Mouse (Mus musculus) MEL (cell line): ENCODE measurements around the gene Gm20388. TPM values are rescaled to one million over a fixed set of nuclear protein-coding genes. Genes with fewer than 3 reads are reported as not detected.

ENCODE experiments used
- DNase-seq: peaks from one replicate; pipeline ENCODE4 v3.0.0; 2011; ENCODE audit warnings: low read depth, low spot score
- H3K27ac ChIP-seq: 2 replicates; pipeline ENCODE4 v1.5.1; 2012; ENCODE audit warnings: low read depth, mild to moderate bottlenecking, control low read depth, low read length, moderate library complexity; ENCODE audit not compliant: control insufficient read depth
- H3K27me3 ChIP-seq, 2 experiments: fragments of 150-350 bp in 1 of 2; sonication (generic) in 1 of 2; 2 replicates each; pipeline ENCODE4 v1.6.1; 2012; ENCODE audit warnings: low read length in 2 of 2, mild to moderate bottlenecking in 2 of 2, improper control_type of control experiment in 1 of 2, moderate library complexity in 1 of 2; ENCODE audit not compliant: insufficient read depth in 2 of 2, control insufficient read depth in 1 of 2
- H3K36me3 ChIP-seq, 2 experiments: 2 replicates each; pipeline ENCODE4 v1.6.1; 2012 to 2014; ENCODE audit warnings: low read length in 2 of 2, improper control_type of control experiment in 1 of 2, inconsistent platforms in 1 of 2, mild to moderate bottlenecking in 1 of 2; ENCODE audit not compliant: insufficient read depth in 2 of 2, control insufficient read depth in 1 of 2
- H3K4me1 ChIP-seq, 2 experiments: fragments of 150-350 bp in 1 of 2; sonication (generic) in 1 of 2; 2 replicates each; pipeline ENCODE4 v1.6.1; 2012; ENCODE audit warnings: low read length in 2 of 2, improper control_type of control experiment in 1 of 2, mild to moderate bottlenecking in 1 of 2; ENCODE audit not compliant: insufficient read depth in 2 of 2, control insufficient read depth in 1 of 2
- H3K4me3 ChIP-seq, 2 experiments: fragments of 150-350 bp in 1 of 2; sonication (generic) in 1 of 2; 2 replicates each; pipeline ENCODE4 v1.5.1; 2012; ENCODE audit warnings: low read depth in 2 of 2, low read length in 2 of 2, mild to moderate bottlenecking in 2 of 2, moderate library complexity in 2 of 2, control low read depth in 1 of 2, improper control_type of control experiment in 1 of 2; ENCODE audit not compliant: control insufficient read depth in 1 of 2, insufficient read depth in 1 of 2
- H3K79me2 ChIP-seq: 2 replicates; pipeline ENCODE4 v1.6.1; 2012; ENCODE audit warnings: mild to moderate bottlenecking, low read length, moderate library complexity; ENCODE audit not compliant: control insufficient read depth, poor library complexity, insufficient read depth
- H3K9ac ChIP-seq: 2 replicates; pipeline ENCODE4 v1.6.1; 2012; ENCODE audit warnings: low read depth, mild to moderate bottlenecking, control low read depth, low read length, moderate library complexity; ENCODE audit not compliant: control insufficient read depth, poor library complexity, severe bottlenecking
- H3K9me3 ChIP-seq: fragments of 150-350 bp; sonication (generic); replicated peaks from 2 replicates; pipeline ENCODE4 v1.6.1; 2012; ENCODE audit warnings: mild to moderate bottlenecking, low read length, improper control_type of control experiment, moderate library complexity; ENCODE audit not compliant: insufficient read depth
- BHLHE40 ChIP-seq: IDR thresholded peaks from 2 replicates; pipeline ENCODE4 v1.6.1; 2012; ENCODE audit warnings: low read depth, mild to moderate bottlenecking, inconsistent platforms, low read length, improper control_type of control experiment, borderline replicate concordance
- CHD1 ChIP-seq: IDR thresholded peaks from 2 replicates; pipeline ENCODE4 v1.6.1; 2012; ENCODE audit warnings: low read depth, mild to moderate bottlenecking, inconsistent platforms, low read length, improper control_type of control experiment
- CTCF ChIP-seq, 3 experiments: IDR thresholded peaks in 2 of 3; conservative IDR thresholded peaks in 1 of 3; 2 replicates each; pipeline ENCODE4 v1.5.1; 2011 to 2012; ENCODE audit warnings: low read length in 3 of 3, low read depth in 2 of 3, mild to moderate bottlenecking in 2 of 3, improper control_type of control experiment in 1 of 3, inconsistent platforms in 1 of 3, mixed read lengths in 1 of 3, moderate library complexity in 1 of 3; ENCODE audit not compliant: control insufficient read depth in 1 of 3, insufficient read depth in 1 of 3, poor library complexity in 1 of 3, severe bottlenecking in 1 of 3
- ELF1 ChIP-seq: IDR thresholded peaks from 2 replicates; pipeline ENCODE4 v1.6.1; 2014; ENCODE audit warnings: low read depth, mild to moderate bottlenecking, inconsistent platforms, low read length, improper control_type of control experiment, moderate library complexity
- GABPA ChIP-seq: IDR thresholded peaks from 2 replicates; pipeline ENCODE4 v1.6.1; 2012; ENCODE audit warnings: low read depth, mild to moderate bottlenecking, inconsistent platforms, low read length, improper control_type of control experiment, moderate library complexity
- GATA1 ChIP-seq: IDR thresholded peaks from 2 replicates; pipeline ENCODE4 v1.6.1; 2011; ENCODE audit warnings: low read depth, low read length, improper control_type of control experiment
- HCFC1 ChIP-seq: IDR thresholded peaks from 2 replicates; pipeline ENCODE4 v1.6.1; 2012; ENCODE audit warnings: low read depth, mild to moderate bottlenecking, inconsistent platforms, low read length, improper control_type of control experiment, moderate library complexity
- MAX ChIP-seq: IDR thresholded peaks from 2 replicates; pipeline ENCODE4 v1.6.1; 2011; ENCODE audit warnings: low read length, improper control_type of control experiment
- MAZ ChIP-seq: IDR thresholded peaks from 2 replicates; pipeline ENCODE4 v1.6.1; 2012; ENCODE audit warnings: low read depth, mild to moderate bottlenecking, inconsistent platforms, low read length, improper control_type of control experiment
- MXI1 ChIP-seq: IDR thresholded peaks from 2 replicates; pipeline ENCODE4 v1.6.1; 2011; ENCODE audit warnings: mild to moderate bottlenecking, low read depth, low read length, improper control_type of control experiment
- NELFE ChIP-seq: IDR thresholded peaks from 2 replicates; pipeline ENCODE4 v1.6.1; 2011; ENCODE audit warnings: low read depth, low read length, improper control_type of control experiment
- RAD21 ChIP-seq: IDR thresholded peaks from 2 replicates; pipeline ENCODE4 v1.6.1; 2011; ENCODE audit warnings: mild to moderate bottlenecking, low read depth, low read length, improper control_type of control experiment
- RCOR1 ChIP-seq: IDR thresholded peaks from 2 replicates; pipeline ENCODE4 v1.6.1; 2012; ENCODE audit warnings: low read depth, mild to moderate bottlenecking, inconsistent platforms, low read length, improper control_type of control experiment
- TAL1 ChIP-seq: IDR thresholded peaks from 2 replicates; pipeline ENCODE4 v1.6.1; 2012; ENCODE audit warnings: mild to moderate bottlenecking, inconsistent platforms, low read length, moderate library complexity, mixed read lengths
- TBP ChIP-seq: IDR thresholded peaks from 2 replicates; pipeline ENCODE4 v1.8.0; 2011; ENCODE audit warnings: low read depth, low read length, improper control_type of control experiment
- TCF12 ChIP-seq: IDR thresholded peaks from 2 replicates; pipeline ENCODE4 v1.6.1; 2014; ENCODE audit warnings: low read depth, mild to moderate bottlenecking, inconsistent platforms, low read length, improper control_type of control experiment, moderate library complexity
- UBTF ChIP-seq: IDR thresholded peaks from 2 replicates; pipeline ENCODE4 v1.6.1; 2012; ENCODE audit warnings: low read depth, mild to moderate bottlenecking, inconsistent platforms, low read length, improper control_type of control experiment, moderate library complexity, borderline replicate concordance; ENCODE audit not compliant: insufficient read depth
- ZKSCAN1 ChIP-seq: IDR thresholded peaks from 2 replicates; pipeline ENCODE4 v1.6.1; 2012; ENCODE audit warnings: low read depth, mild to moderate bottlenecking, inconsistent platforms, low read length, improper control_type of control experiment, moderate library complexity
- ZMIZ1 ChIP-seq: IDR thresholded peaks from 2 replicates; pipeline ENCODE4 v1.6.1; 2012; ENCODE audit warnings: low read depth, mild to moderate bottlenecking, inconsistent platforms, low read length, improper control_type of control experiment, moderate library complexity
- ZNF384 ChIP-seq: IDR thresholded peaks from 2 replicates; pipeline ENCODE4 v1.6.1; 2012; ENCODE audit warnings: low read depth, mild to moderate bottlenecking, inconsistent platforms, low read length, improper control_type of control experiment
- polyA plus RNA-seq, 2 experiments: library from polyadenylated mRNA; stranded (reverse) in 1 of 2; unstranded in 1 of 2; fragments of >175 nt in 1 of 2; fragments of >200 nt in 1 of 2; gene quantifications; 2 replicates each; pipeline versions ENCODE4 v1.2.1 to v1.2.4; 2012; ENCODE audit warnings: low replicate concordance in 2 of 2, low read depth in 1 of 2; ENCODE audit not compliant: insufficient read length in 2 of 2, insufficient read depth in 1 of 2, missing spikeins in 1 of 2
- total RNA-seq: library from RNA; depleted of rRNA; stranded (reverse); fragments of 300-350 nt; gene quantifications from 2 replicates; pipeline ENCODE4 v1.2.3, GENCODE M21; 2012

Gm20388 gene
- total and polyA plus RNA-seq, 3 experiments = 11.1 to 17.8 TPM; not detected in 1

GRCm38 (mm10) chr8:121497621-121498020 is 1587.0 kb downstream of the Gm20388 start:
- no peaks in the 10 kb centered on the region for H3K36me3 ChIP-seq
- 0 out of 4 replicates have a peak, but pooled peaks cover 0 to 1% of the 10 kb centered on the region in 2 experiments for H3K27me3 ChIP-seq
- H3K9me3 ChIP-seq = no peaks in the 10 kb centered on the region
- no peak for TF ChIP-seq TBP
- TF ChIP-seq UBTF = no peak
- TF ChIP-seq MAX = no peak
- no peak for TF ChIP-seq CHD1
- no peak for TF ChIP-seq BHLHE40
- TF ChIP-seq HCFC1 = no peak
- TF ChIP-seq ELF1 = no peak
- TF ChIP-seq CTCF (IDR thresholded peaks at IDR 0.05 in 2 of 3, conservative IDR thresholded peaks at IDR 0.05 in 1 of 3; ENCODE audit: control insufficient read depth in 1 of 3, insufficient read depth in 1 of 3, low read depth in 2 of 3, low read length in 3 of 3, poor library complexity in 1 of 3, severe bottlenecking in 1 of 3) = no peak; a peak in 1 of 6 replicates
- TF ChIP-seq ZNF384 = no peak
- no peak for TF ChIP-seq NELFE
- TF ChIP-seq TCF12 = no peak
- no peak for TF ChIP-seq GATA1
- TF ChIP-seq MXI1 = no peak
- no peak for TF ChIP-seq RCOR1
- TF ChIP-seq MAZ = no peak
- TF ChIP-seq TAL1 = no peak
- TF ChIP-seq RAD21 = no peak
- no peak for TF ChIP-seq ZMIZ1
- no peaks in the 10 kb centered on the region for H3K4me1 ChIP-seq
- H3K27ac ChIP-seq = no peak overlapping the region
- no peak for DNase-seq
- no peak overlapping the region for H3K9ac ChIP-seq
- H3K79me2 ChIP-seq = no peaks in the 10 kb centered on the region
- H3K4me3 ChIP-seq = no peak overlapping the region

GRCm38 (mm10) chr8:121511751-121512150 is 1601.1 kb downstream of the Gm20388 start:
- no peak for DNase-seq
- Histone ChIP-seq H3K79me2 (no peaks in the 10 kb centered on the region), H3K4me1 (no peaks in the 10 kb centered on the region), H3K9ac (no peak overlapping the region), H3K36me3 (no peaks in the 10 kb centered on the region), H3K27me3 (no peaks in the 10 kb centered on the region), H3K9me3 (no peaks in the 10 kb centered on the region), H3K27ac (no peak overlapping the region), H3K4me3 (no peak overlapping the region)
- TF ChIP-seq GABPA (no peak), ELF1 (no peak), ZKSCAN1 (no peak)
